15 mouse cellular contexts compared by ENCODE assay signal in the genomic region with DNA sequence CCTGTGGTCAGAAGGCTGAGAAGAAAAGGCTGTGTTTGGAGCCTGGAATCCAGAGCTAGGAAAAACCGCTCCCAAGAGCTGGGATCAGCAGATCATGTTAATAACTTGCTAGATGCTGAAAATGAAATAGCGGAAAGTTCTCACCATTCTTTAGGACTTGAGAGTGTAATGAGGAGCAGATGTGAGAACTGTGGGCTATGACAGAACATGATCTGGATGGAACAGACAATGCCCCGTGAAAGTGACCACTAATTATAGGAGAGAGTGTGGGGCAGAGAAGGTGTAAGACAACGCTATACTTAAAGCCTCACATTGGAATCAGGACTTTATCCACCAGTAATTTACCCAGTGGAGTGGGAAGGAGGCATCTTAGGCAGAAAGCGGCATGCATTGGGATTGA.
"Had no signal": no experiment of that assay in that cellular context is flagged by ENCODE, and none has a peak within 500 bp of the region (broad histone marks: within the 10 kb centered on the region; RNA-seq: fewer than 3 reads in every experiment).

No protein-coding gene starts in this region.

- DNase-seq: lung, adult 2 months; lung, postnatal 14 days; lung, postnatal 36 days; right cerebral cortex, postnatal 14 days; thymus, adult 2 months; thymus, postnatal 25 days; thymus, postnatal 4 days had no signal

- H3K27me3 ChIP-seq: lung, embryonic 15.5 days; megakaryocyte, embryonic 14.5 days had no signal

- H3K36me3 ChIP-seq: lung, embryonic 15.5 days; midbrain, embryonic 13.5 days; midbrain, embryonic 15.5 days; neural tube, embryonic 12.5 days; stomach, embryonic 15.5 days had no signal

- H3K9me3 ChIP-seq: lung, embryonic 15.5 days; megakaryocyte, embryonic 14.5 days; midbrain, embryonic 13.5 days; midbrain, embryonic 15.5 days; neural tube, embryonic 12.5 days; stomach, embryonic 15.5 days had no signal

- H3K4me1 ChIP-seq: megakaryocyte, embryonic 14.5 days; stomach, embryonic 15.5 days had no signal

- H3K4me3 ChIP-seq: lung, embryonic 15.5 days; megakaryocyte, embryonic 14.5 days; midbrain, embryonic 13.5 days; midbrain, embryonic 15.5 days; neural tube, embryonic 12.5 days; stomach, embryonic 15.5 days had no signal

- H3K27ac ChIP-seq: lung, embryonic 15.5 days; macrophage; midbrain, embryonic 13.5 days; midbrain, embryonic 15.5 days; neural tube, embryonic 12.5 days; stomach, embryonic 15.5 days; stomach, postnatal 0 days had no signal
